Mouse (Mus musculus): Measurements from ENCODE around the gene Dennd4b.
"Not testable (repeated sequence)": the region's sequence is repeated elsewhere in the genome, so short reads cannot be mapped to it uniquely, and the experiment has no call there.

Gene Dennd4b

DNA sequence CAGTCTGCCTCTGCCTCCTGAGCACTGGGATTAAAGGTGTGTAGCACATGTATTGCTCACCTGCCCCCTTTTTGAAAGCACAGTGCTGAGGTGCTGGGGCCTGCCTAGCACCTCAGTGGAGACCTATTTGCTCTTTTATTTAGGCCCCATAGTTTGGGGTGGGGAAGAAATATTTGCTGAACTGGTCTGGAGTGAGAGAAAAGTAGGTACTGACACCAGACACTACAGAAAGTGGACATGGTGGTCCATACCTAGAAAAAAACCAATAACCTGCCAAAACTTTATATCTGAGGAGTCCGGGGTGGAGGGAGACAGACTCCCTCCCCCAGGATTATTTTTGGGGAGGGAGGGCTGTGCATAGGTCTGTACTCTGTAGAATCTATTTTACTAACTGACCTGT, 11.8 kb upstream of the Dennd4b start:
- not testable (repeated sequence) for DNase-seq (ENCODE audit: low read depth, low spot score)

DNA sequence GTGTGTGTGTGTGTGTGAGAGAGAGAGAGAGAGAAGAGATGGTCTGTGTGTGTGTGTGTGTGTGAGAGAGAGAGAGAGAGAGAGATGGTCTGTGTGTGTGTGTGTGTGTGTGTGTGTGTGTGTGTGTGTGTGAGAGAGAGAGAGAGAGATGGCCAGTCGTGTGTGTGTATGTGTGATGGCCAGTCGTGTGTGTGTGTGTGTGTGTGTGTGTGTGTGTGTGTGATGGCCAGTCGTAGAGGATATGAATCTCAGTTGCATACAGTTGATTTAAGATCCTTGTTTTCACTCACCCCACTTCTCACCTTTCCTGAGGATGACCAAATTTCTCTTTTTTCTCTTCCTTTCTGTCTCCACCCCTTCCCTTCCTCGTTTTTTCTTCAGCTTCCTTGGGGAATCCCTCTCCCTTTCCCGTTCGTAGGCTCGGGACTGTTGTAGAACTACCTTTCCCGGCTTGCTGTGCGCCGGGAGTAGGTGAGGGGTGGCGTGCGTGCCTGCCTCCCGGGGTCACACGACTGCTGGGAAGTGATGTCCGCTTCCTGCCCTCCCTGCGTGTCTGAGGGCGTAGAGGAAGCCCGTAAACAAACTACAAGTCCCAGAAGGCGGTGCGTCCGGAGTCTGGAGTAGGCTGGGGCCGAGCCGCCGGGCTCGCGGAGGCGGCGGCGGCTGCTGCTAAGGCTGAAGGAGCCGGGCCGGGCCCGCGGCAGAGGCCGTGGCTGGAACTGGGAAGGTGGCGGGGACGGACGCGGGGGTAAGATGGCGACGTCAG, 11.1 kb upstream of the Dennd4b start, which contains the start of gene Crtc2:
Gene Crtc2 (plus strand): TSS at position 511 of the 766 bp plus-strand sequence.
- DNase-seq (ENCODE audit: low read depth, low spot score), result peak; percentile 94

DNA sequence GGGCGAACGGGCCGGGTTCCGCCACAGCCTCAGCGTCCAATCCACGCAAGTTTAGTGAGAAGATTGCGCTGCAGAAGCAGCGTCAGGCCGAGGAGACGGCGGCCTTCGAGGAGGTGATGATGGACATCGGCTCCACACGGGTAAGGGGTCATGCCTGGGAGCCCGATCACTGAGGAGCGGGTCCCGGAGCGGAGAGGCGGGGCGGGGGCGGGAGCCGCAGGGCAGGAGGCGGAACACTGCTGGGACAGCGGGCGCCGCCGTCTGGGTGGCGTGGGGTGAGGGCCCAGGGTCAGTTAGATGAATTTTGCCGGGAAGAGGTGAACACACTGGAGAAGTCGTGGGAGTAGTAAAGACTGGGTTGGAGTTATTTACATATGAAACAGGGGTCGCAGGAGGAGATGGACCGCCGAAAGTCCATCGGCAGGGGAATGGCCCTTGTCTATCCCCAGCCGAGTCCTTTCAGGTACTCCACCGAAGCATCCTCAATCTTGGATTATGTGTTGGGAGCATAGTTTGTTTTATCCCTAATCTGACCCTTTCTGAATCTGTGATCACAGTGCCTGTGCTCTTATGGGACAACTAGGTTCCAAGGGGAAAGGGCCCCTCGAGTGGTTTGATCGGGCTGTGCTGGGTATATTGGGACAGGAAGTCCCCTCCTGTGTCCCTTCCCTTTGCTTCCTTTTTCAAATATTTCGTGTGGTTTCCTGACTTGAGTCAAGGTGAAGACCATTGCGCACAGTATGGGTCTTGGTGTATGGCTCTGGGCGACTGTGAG, 10.4 kb upstream of the Dennd4b start:
- DNase-seq (ENCODE audit: low read depth, low spot score), result no peak

DNA sequence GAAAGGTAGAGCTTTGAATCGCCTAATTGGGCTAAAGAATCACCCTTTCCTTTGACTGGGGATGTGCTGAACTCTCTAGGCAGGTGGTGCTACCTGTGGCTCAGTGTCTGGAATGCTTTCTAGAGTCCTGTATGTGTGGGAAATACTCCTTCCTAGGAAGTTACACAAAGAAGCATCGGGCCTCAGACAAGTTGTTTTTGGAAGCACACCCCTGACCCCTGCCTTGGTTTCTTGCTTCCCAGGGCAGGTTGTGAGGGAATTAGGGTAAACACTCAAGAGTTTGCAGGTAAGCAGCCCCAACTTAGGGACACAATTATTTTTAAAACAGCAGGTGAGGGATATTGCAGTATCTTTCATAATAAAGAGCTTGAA, 9.8 kb upstream of the Dennd4b start:
- DNase-seq (ENCODE audit: low read depth, low spot score), result no peak

DNA sequence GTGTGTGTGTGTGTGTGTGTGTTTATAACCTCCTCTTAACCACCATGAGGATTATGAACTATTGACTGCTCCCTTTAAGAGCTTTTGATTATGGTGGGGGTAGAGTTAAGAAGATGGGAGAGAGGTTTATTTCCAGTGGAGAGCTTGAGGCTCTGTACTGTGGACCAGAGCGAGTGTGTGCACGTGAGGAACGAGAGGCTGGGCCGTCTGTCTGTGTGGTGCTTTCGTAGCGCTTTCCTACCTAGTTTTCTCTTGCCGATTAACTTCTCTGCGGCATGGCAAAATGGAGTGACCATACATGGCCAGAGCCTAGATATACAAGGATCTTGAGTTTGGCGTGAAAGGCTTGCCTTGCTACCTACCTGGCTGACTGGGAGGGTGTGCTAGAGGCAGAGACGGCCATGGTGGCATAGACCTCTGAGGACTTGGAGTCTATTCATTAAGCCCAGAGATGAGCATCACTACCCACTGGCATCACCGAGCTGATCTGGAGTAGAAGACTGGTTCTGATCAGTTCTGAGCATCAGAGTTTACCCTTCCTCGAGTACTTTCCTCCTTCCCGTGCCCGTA, 9.1 kb upstream of the Dennd4b start:
- no peak for DNase-seq (ENCODE audit: low read depth, low spot score)

DNA sequence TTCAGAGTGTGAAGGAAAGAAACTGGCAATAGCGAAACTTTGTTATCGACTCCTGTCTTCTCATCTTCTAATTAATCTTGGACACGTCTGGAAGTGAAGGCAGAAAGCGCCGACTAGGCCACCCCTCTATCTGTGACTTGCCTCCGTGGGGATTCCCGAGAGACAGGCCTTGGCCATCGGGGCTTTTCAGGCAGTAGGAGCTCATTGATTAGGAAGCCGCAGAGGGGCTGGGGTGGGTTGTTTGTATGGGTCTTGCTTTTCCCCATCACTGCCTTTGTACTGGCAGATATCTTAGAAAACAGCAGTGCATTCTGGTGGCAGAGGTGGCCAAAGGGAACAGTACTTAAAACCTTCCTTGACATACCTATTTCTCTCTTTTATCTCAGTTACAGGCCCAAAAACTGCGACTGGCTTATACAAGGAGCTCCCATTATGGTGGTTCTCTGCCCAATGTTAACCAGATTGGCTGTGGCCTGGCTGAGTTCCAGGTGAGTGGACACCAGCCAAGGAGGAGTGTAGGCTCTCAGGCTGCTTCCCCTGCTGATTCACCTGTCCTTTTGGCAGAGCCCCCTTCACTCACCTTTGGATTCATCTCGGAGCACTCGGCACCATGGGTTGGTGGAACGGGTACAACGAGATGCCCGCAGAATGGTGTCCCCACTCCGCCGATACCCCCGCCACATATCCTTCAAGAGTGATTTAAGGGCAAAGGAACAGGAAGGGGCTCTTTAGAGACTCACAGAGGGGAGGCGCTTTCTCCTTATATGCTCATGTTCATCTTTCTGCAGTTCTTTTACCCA, 8.1 kb upstream of the Dennd4b start:
- DNase-seq (ENCODE audit: low read depth, low spot score), result no peak

DNA sequence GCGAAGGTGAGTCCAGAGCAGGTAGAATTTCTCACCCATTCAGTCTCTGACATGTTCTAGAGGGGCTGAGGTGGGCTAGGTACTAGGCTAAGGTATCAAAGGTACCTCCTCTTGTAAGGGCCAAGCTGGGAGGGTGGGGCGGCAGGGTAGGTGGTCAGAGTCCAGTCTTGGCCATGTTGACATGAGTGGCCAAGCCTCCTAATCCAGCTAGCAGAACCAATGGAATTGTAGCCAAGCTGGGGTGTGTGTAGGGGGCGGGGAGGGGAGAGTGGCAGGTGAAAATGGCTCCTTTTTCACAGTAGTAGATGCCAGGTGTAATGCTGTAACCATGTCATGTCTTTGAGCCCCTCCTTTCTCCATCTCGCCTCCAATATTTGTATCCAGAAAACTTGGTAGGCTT, 6.5 kb upstream of the Dennd4b start:
- DNase-seq (ENCODE audit: low read depth, low spot score), result no peak

DNA sequence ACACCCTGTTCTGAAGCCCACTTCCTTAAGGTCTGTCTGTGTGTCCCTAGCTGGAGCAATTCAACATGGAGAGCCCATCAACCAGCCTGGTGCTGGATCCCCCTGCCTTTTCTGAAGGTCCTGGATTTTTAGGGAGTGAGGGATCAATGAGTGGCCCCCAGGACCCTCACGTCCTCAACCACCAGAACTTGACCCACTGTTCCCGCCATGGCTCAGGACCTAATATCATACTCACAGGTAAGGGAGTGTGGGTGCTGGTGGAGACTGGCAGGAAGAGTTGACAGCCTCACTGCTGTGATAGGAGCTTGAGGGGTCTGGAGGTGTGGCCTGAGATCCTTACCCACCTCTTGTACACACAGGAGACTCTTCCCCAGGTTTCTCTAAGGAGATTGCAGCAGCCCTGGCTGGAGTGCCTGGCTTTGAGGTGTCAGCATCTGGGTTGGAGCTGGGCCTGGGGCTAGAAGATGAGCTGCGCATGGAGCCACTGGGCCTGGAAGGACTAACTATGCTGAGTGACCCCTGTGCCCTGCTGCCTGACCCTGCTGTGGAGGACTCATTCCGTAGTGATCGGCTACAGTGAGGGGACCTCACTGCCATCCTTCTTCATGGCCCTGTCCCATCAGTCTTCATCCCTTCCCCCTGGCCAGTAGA, 1.7 kb upstream of the Dennd4b start:
- no peak for DNase-seq (ENCODE audit: low read depth, low spot score)

DNA sequence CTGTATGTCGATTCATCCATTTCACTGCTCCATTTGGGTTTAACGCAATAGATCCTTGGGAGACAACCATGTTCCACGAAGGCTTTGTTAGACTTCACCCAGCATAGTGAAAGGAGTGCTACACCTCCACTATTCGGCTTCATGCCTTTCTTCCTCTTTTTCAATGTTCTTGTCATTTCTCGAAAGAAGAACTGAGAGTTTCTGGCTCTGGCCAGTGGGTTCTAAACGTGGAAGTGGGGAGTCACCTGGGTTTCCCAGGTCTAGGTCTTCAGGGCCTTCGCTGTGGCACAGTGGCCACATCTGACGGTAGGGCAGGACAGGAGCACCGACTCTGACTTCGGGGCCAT, 325 bp upstream of the Dennd4b start:
- DNase-seq (ENCODE audit: low read depth, low spot score), result no peak

DNA sequence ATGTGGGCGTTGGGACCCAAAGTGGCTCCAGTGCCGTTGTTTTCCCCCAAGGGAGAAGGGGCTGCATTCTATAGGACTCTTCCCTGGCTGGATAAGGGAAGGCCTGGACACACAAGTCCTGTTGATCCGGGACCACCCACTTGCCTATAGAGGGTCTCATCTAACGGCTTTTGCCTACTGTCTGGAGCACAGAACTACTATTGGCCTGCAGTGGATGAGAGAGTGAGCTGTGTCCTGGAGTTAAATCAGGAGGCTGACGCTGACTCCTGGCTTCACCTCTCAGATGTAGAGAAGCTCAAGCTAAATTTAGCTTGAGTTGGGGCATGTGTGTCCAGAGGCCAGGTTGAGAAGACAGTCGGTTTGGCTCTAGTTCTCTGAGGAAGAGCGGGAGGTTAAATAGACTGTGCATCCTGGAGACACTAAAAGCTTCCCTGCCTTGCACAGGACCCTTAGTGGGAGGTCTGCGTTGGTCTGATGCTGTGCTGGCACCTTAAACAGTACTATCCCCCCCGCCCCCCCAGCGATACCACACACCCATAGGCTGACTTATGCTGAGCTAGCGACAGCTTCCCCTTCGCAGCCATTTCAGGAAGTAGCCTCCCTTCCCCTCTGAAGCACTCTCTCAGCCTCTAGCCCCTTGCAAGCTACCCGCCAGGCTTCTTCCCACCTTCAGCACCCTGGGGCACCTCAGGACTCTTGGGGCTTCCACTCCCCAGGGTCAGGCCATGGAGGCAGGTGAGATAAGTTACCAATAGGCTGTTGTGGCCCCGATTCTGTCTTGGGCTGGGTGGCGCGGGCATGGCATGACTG, 1.2 kb downstream of the Dennd4b start:
- no peak for DNase-seq (ENCODE audit: low read depth, low spot score)

DNA sequence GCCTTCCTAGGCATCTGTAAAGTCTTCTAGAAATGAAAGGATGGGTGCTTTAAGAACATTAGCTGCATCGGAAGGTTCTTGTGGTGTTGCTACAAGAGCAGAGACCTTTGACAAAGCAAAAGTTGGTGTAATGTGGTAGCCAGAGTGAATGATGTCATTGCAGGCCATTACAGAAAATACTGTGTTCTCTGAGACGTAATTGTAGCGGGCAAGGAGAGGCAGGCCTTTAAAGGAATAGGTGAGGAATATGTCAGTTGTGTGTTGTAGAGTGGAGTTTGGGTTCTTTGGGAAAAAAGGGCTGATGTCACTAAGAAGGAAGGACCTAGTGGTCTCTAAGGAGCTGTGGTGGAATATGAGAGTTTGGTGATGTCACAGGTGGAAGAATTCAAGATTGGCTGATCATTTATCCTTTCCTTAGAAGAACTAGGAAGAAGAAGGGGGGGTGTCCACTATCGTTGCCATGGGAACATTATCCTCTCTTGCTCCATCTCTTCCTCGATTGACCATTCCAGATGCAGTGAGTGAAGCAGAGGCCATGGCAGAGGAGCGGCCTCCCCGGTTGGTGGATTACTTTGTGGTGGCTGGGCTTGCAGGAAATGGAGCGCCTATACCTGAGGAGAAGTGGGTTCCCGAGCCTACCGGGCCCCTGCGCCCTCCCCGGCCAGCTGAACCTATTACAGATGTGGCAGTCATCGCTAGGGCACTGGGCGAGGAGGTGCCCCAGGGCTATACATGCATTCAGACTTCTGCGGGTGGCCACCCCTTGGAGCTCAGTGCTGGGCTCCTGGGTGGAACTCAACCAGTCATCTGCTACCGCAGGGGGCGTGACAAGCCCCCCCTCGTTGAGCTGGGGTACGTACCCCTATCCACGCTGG, 2.2 kb downstream of the Dennd4b start:
- DNase-seq (ENCODE audit: low read depth, low spot score), result no peak

DNA sequence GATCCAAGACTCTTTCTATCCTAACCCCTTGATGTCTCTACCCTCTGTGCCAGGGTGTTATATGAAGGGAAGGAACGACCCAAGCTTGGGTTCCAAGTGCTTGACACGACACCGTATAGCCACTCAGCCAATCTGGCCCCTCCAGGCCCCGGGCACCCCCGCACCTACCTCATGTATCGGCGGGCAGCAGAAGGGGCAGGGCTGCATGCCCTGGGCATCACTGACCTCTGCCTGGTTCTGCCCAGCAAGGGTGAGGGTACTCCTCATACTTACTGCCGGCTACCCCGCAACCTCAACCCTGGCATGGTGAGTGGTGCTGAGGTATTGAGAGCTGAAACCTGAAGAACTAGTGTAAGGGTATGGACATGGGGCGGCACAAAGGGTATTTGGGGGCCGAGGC, 3.2 kb downstream of the Dennd4b start:
- DNase-seq (ENCODE audit: low read depth, low spot score), result no peak

DNA sequence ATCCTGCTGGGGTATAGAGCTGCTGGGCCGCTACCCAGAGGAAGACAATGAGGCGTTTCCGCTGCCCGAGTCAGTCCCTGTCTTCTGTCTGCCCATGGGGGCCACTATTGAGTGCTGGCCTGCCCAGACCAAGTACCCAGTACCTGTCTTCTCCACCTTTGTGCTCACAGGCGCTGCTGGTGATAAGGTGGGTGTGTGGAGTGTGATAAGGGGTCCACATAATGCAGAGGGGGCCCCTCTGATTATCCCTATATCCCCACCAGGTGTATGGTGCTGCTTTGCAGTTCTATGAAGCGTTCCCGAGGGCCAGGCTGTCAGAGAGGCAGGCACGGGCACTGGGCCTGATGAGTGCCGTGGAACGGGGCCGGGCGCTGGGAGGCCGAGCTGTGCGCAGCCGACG, 4.0 kb downstream of the Dennd4b start:
- DNase-seq (ENCODE audit: low read depth, low spot score), result no peak

DNA sequence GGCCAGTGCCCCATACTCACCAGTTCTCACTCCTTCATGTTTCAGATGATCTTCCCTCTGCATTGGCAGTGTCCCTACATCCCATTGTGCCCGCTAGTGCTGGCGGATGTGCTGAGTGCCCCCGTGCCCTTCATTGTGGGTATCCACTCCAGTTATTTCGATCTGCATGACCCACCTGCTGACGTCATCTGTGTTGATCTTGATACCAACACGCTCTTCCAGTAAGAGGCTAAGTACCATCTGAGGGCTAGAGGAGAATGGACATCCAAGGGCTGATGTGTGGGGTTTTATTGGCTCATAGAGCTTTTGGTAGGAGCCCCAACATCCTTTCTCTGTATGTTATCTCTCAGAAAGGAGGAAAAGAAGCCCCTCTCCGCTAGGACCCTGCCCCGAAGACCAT, 5.8 kb downstream of the Dennd4b start:
- DNase-seq (ENCODE audit: low read depth, low spot score), result no peak

DNA sequence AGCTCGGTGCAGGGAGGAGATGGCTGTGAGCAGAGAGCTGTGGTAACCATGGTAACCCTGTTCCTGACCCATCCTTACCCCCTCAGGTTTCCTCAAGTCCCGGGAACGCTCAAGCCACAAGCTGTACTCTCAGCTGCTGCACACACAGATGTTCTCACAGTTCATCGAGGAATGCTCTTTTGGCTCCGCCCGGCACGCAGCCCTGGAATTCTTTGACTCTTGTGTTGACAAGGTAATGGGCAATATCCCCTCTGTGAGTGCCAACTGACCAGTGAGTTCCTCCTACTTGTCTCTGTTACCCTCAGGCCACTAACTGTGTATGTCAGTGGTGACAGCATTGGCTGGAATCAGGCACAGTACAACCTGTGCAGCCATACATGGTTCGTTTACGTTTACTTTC, 7.2 kb downstream of the Dennd4b start:
- no peak for DNase-seq (ENCODE audit: low read depth, low spot score)

DNA sequence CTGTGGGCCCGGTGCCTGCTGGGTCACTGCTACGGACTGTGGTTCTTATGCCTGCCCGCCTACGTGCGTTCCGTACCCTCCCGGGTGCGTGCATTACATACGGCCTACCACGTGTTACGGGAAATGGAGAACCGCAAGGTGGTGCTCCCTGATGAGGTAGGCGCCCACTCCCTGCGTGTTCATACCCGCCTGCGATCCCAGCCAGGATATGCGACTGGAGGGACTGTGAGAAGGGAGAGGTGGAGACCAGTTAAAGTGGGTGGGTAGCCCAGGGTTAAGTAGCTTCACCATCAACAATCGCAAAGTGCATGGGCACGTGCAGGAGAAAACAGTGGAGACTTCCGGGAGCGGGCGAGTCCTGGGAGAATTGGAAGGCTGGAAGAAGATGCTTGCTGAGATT, 8.9 kb downstream of the Dennd4b start:
- DNase-seq (ENCODE audit: low read depth, low spot score), result no peak

DNA sequence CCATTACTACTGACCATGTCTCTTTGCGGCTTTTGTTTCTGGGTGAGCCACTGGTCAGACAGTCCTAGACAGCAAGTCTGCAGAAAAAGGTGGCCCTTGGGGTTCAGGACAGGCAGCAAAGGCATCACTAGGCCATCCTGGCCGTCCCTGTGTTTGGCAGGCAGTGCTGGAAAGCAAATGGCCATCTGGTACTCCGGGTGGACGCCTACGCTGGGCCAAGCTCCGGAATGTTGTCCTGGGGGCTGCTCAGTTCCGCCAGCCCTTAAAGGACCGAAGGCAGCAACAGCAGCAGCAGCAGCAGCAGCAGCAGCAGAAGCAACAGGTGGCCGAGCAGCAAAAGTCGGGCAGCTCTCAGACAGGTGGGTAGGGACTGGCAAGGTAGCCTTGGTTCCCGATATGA, 10.3 kb downstream of the Dennd4b start:
- no peak for DNase-seq (ENCODE audit: low read depth, low spot score)

DNA sequence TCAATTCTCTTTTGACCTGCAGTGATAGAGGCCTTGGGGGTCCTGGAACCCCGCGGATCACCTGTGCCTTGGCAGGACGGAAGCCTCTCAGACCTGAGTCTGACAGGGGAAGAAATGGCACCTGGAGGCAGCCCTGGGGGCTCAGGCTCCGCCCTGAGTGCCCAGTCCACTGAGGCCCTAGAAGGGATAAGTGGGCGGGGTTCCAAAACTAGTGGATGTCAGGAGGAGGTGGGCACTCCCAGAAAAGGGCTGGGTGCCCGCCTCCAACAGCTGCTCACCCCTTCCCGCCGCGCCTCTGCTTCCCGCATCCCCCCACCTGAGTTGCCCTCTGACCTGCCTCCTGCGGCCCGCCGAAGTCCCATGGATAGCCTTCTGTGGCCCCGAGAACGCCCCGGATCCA, 11.9 kb downstream of the Dennd4b start:
- no peak for DNase-seq (ENCODE audit: low read depth, low spot score)

DNA sequence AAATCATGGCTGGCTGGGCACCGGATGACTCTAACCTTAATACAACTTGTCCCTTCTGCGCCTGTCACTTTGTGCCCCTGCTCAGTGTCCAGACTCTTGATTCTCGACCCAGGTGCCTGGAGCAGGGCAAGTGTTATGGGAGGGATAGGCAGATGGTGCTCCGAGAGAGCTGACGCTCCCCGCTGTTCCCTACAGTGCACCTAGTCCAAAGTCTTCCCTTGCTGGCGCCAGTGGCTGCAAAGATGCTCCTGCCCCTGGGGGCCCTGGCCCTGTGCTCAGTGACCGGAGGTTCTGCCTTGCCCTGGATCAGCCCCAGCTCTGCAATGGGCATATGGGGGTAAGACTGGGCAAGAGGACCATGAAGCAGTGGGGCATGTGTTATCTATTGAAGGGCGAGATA, 12.8 kb downstream of the Dennd4b start:
- no peak for DNase-seq (ENCODE audit: low read depth, low spot score)

DNA sequence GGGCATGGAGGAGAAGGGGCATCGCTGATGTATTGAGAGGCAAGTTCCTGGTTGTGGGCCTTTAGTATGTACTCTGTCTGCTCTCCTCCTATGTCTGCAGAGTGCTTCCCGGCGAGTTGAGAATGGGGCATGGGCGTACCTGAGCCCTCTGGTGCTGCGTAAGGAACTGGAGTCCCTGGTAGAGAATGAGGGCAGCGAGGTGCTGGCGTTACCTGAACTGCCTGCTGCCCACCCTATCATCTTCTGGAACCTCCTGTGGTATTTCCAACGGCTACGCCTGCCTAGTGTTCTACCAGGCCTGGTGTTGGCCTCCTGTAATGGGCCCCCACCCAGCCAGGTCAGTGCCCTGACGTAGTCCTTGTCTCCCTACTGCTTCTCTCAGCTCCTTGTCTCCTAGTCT, 13.2 kb downstream of the Dennd4b start:
- DNase-seq (ENCODE audit: low read depth, low spot score), result no peak
